Mouse (Mus musculus) stomach, postnatal 0 days (tissue): ENCODE measurements around the gene Gm8127.
"Not testable (repeated sequence)": the region's sequence is repeated elsewhere in the genome, so short reads cannot be mapped to it uniquely, and the experiment has no call there.

Experiments used
- CTCF ChIP-seq: IDR thresholded peaks from 2 replicates; pipeline ENCODE4 v1.5.1; 2016; ENCODE audit warnings: antibody characterized with exemption, low read depth, mild to moderate bottlenecking, moderate library complexity
- EP300 ChIP-seq: optimal IDR thresholded peaks from 2 replicates; pipeline ENCODE3; 2016; ENCODE audit warnings: antibody characterized with exemption

GRCm38 (mm10) chr14:43277468-43277867 is 16.2 kb downstream of the Gm8127 start:
- not testable (repeated sequence) for TF ChIP-seq CTCF, EP300
